Mouse (Mus musculus) embryonic facial prominence, embryonic 13.5 days (tissue): ENCODE measurements at regions not wholly inside any gene's neighbourhood (a gene's known extent, or its start where the extent isn't known, plus 50 kb on each side); places are given as distances from the start of the nearest gene placed in this dataset.

Experiments used
- ATAC-seq: fragments of 200-750 bp; cut with Nextera tagmentation; 2 replicates; pipeline ENCODE4 v1.8.0; 2017; ENCODE audit warnings: low read depth; ENCODE audit not compliant: insufficient number of reproducible peaks, insufficient read depth, low FRiP score, low TSS enrichment
- H3K27ac ChIP-seq: fragments of 300-500 bp; sonication (generic); 2 replicates; pipeline ENCODE4 v1.5.1; 2015; ENCODE audit warnings: moderate library complexity, mild to moderate bottlenecking, inconsistent platforms
- H3K27me3 ChIP-seq: fragments of 300-500 bp; sonication (generic); 2 replicates; pipeline ENCODE4 v1.6.1; 2015; ENCODE audit warnings: mild to moderate bottlenecking, inconsistent platforms
- H3K36me3 ChIP-seq: fragments of 300-500 bp; sonication (generic); 2 replicates; pipeline ENCODE4 v1.6.1; 2015; ENCODE audit warnings: mild to moderate bottlenecking, inconsistent platforms
- H3K4me1 ChIP-seq: fragments of 300-500 bp; sonication (generic); 2 replicates; pipeline ENCODE4 v1.6.1; 2015; ENCODE audit warnings: inconsistent platforms
- H3K4me2 ChIP-seq: fragments of 300-500 bp; sonication (generic); 2 replicates; pipeline ENCODE4 v1.6.1; 2015; ENCODE audit warnings: moderate library complexity, mild to moderate bottlenecking, inconsistent platforms
- H3K4me3 ChIP-seq: fragments of 300-500 bp; sonication (generic); 2 replicates; pipeline ENCODE4 v1.5.1; 2015; ENCODE audit warnings: mild to moderate bottlenecking, inconsistent platforms
- H3K9ac ChIP-seq: fragments of 300-500 bp; sonication (generic); 2 replicates; pipeline ENCODE4 v1.6.1; 2015; ENCODE audit warnings: mild to moderate bottlenecking, inconsistent platforms
- H3K9me3 ChIP-seq: fragments of 300-500 bp; sonication (generic); 2 replicates; pipeline ENCODE4 v1.6.1; 2016; ENCODE audit warnings: inconsistent platforms
- WGBS: fragments of 180-500 bp; shearing (Covaris S2); methylation state at CpG from one replicate; pipeline ENCODE4 v1.1.7; 2015; ENCODE audit warnings: mixed read lengths; 5-methylcytosine and 5-hydroxymethylcytosine counted together

GRCm38 (mm10) chr8:86428998-86429651 lies 151.4 kb downstream of the Abcc12 start:
- WGBS, result 92% methylated on average over 2 of the region's 2 CpGs

GRCm38 (mm10) chr8:86428131-86428530 lies 152.4 kb downstream of the Abcc12 start:
- H3K9me3 ChIP-seq, result no peaks in the 10 kb centered on the region
- H3K36me3 ChIP-seq, result no peaks in the 10 kb centered on the region
- H3K4me2 ChIP-seq, result no peak overlapping the region
- ATAC-seq, result no peak
- H3K27ac ChIP-seq, result no peak overlapping the region
- no peak overlapping the region for H3K9ac ChIP-seq
- 52% methylated on average over 5 of the region's 5 CpGs for WGBS
- no peaks in the 10 kb centered on the region for H3K4me1 ChIP-seq
- no peak overlapping the region for H3K4me3 ChIP-seq
- H3K27me3 ChIP-seq, result 0 out of 2 replicates have a peak, but pooled peaks cover 4% of the 10 kb centered on the region

More at GRCm38 (mm10) chr8:86428998-86429651, 151.4 kb downstream of the Abcc12 start:
- no peak overlapping the region for H3K9ac ChIP-seq
- no peaks in the 10 kb centered on the region for H3K9me3 ChIP-seq
- H3K36me3 ChIP-seq, result no peaks in the 10 kb centered on the region
- 0 out of 2 replicates have a peak, but pooled peaks cover 4% of the 10 kb centered on the region for H3K27me3 ChIP-seq
- no peak overlapping the region for H3K4me2 ChIP-seq
- H3K4me1 ChIP-seq, result no peaks in the 10 kb centered on the region
- no peak overlapping the region; the same call in 1 of the 2 replicates for H3K27ac ChIP-seq
- no peak overlapping the region for H3K4me3 ChIP-seq
- ATAC-seq, result no peak

GRCm38 (mm10) chr8:86426056-86426455 lies 154.4 kb downstream of the Abcc12 start:
- no peaks in the 10 kb centered on the region for H3K36me3 ChIP-seq
- ATAC-seq, result no peak
- H3K9me3 ChIP-seq, result no peaks in the 10 kb centered on the region
- no peak overlapping the region for H3K9ac ChIP-seq
- H3K4me2 ChIP-seq, result no peak overlapping the region
- WGBS, result 72% methylated on average over 4 of the region's 4 CpGs
- H3K4me3 ChIP-seq, result no peak overlapping the region
- no peaks in the 10 kb centered on the region for H3K4me1 ChIP-seq
- no peak overlapping the region for H3K27ac ChIP-seq
- 0 out of 2 replicates have a peak, but pooled peaks cover 4% of the 10 kb centered on the region for H3K27me3 ChIP-seq

- H3K4me3 ChIP-seq, result no peak overlapping the region
- no peak overlapping the region for H3K9ac ChIP-seq
- ATAC-seq, result no peak
- no peak overlapping the region for H3K27ac ChIP-seq
- no peaks in the 10 kb centered on the region for H3K9me3 ChIP-seq
- no peaks in the 10 kb centered on the region for H3K36me3 ChIP-seq
- no peaks in the 10 kb centered on the region for H3K4me1 ChIP-seq
- H3K4me2 ChIP-seq, result no peak overlapping the region
- 80% methylated on average over 3 of the region's 3 CpGs for WGBS
- H3K27me3 ChIP-seq, result 0 out of 2 replicates have a peak, but pooled peaks cover 4% of the 10 kb centered on the region
Measured at GRCm38 (mm10) chr8:86425382-86425781, 155.1 kb downstream of the Abcc12 start.

GRCm38 (mm10) chr8:86419059-86419651 lies 161.3 kb downstream of the Abcc12 start:
- Histone ChIP-seq H3K27ac (no peak overlapping the region), H3K9me3 (no peaks in the 10 kb centered on the region), H3K9ac (no peak overlapping the region), H3K4me2 (no peak overlapping the region), H3K4me3 (no peak overlapping the region), H3K27me3 (no peaks in the 10 kb centered on the region), H3K36me3 (no peaks in the 10 kb centered on the region), H3K4me1 (peaks cover 4% of the 10 kb centered on the region; the same call in 1 of the 2 replicates)
- WGBS, result 64% methylated on average over 5 of the region's 5 CpGs
- no peak for ATAC-seq

- Histone ChIP-seq H3K4me3 (no peak overlapping the region), H3K27me3 (no peaks in the 10 kb centered on the region), H3K9me3 (no peaks in the 10 kb centered on the region), H3K36me3 (no peaks in the 10 kb centered on the region), H3K4me1 (peaks cover 4% of the 10 kb centered on the region; the same call in 1 of the 2 replicates), H3K27ac (no peak overlapping the region), H3K4me2 (no peak overlapping the region), H3K9ac (no peak overlapping the region)
- no peak for ATAC-seq
- WGBS, result 54% methylated on average over 7 of the region's 7 CpGs
Measured at GRCm38 (mm10) chr8:86418414-86418981, 162.0 kb downstream of the Abcc12 start.

GRCm38 (mm10) chr8:86415208-86415607 lies 165.3 kb downstream of the Abcc12 start:
- H3K4me3 ChIP-seq, result no peak overlapping the region
- no peaks in the 10 kb centered on the region for H3K27me3 ChIP-seq
- H3K9me3 ChIP-seq, result no peaks in the 10 kb centered on the region
- no peak overlapping the region for H3K4me2 ChIP-seq
- H3K27ac ChIP-seq, result no peak overlapping the region
- peaks cover 4% of the 10 kb centered on the region; the same call in 1 of the 2 replicates for H3K4me1 ChIP-seq
- no peak for ATAC-seq
- WGBS, result 83% methylated on average over 2 of the region's 2 CpGs
- no peaks in the 10 kb centered on the region for H3K36me3 ChIP-seq
- H3K9ac ChIP-seq, result no peak overlapping the region

GRCm38 (mm10) chr8:86411232-86411631 lies 169.3 kb downstream of the Abcc12 start:
- ATAC-seq, result no peak
- H3K4me3 ChIP-seq, result no peak overlapping the region
- no peak overlapping the region for H3K4me2 ChIP-seq
- 83% methylated on average over 8 of the region's 8 CpGs for WGBS
- no peaks in the 10 kb centered on the region for H3K4me1 ChIP-seq
- no peak overlapping the region for H3K27ac ChIP-seq
- H3K9ac ChIP-seq, result no peak overlapping the region
- no peaks in the 10 kb centered on the region for H3K27me3 ChIP-seq
- no peaks in the 10 kb centered on the region for H3K9me3 ChIP-seq
- H3K36me3 ChIP-seq, result no peaks in the 10 kb centered on the region

GRCm38 (mm10) chr8:86406196-86406595 lies 174.3 kb downstream of the Abcc12 start:
- no peak overlapping the region for H3K4me3 ChIP-seq
- no peaks in the 10 kb centered on the region for H3K9me3 ChIP-seq
- no peak overlapping the region for H3K9ac ChIP-seq
- H3K36me3 ChIP-seq, result no peaks in the 10 kb centered on the region
- WGBS, result 72% methylated on average over 3 of the region's 3 CpGs
- H3K4me1 ChIP-seq, result no peaks in the 10 kb centered on the region
- H3K27me3 ChIP-seq, result no peaks in the 10 kb centered on the region
- no peak for ATAC-seq
- H3K4me2 ChIP-seq, result no peak overlapping the region
- H3K27ac ChIP-seq, result no peak overlapping the region

GRCm38 (mm10) chr8:86403434-86403833 lies 177.1 kb downstream of the Abcc12 start:
- 72% methylated on average over 4 of the region's 4 CpGs for WGBS
- no peaks in the 10 kb centered on the region for H3K36me3 ChIP-seq

GRCm38 (mm10) chr8:86401946-86402345 lies 178.5 kb downstream of the Abcc12 start:
- WGBS, result 62% methylated on average over 2 of the region's 2 CpGs
- Histone ChIP-seq H3K9ac (no peak overlapping the region), H3K27me3 (no peaks in the 10 kb centered on the region), H3K4me1 (no peaks in the 10 kb centered on the region), H3K9me3 (no peaks in the 10 kb centered on the region), H3K4me2 (no peak overlapping the region), H3K36me3 (no peaks in the 10 kb centered on the region), H3K4me3 (no peak overlapping the region), H3K27ac (no peak overlapping the region)
- ATAC-seq, result no peak

More at GRCm38 (mm10) chr8:86403434-86403833, 177.1 kb downstream of the Abcc12 start:
- Histone ChIP-seq H3K4me1 (no peaks in the 10 kb centered on the region), H3K4me3 (no peak overlapping the region), H3K4me2 (no peak overlapping the region), H3K9me3 (no peaks in the 10 kb centered on the region), H3K27ac (no peak overlapping the region), H3K27me3 (no peaks in the 10 kb centered on the region), H3K9ac (no peak overlapping the region)
- no peak for ATAC-seq

GRCm38 (mm10) chr8:86395121-86395520 lies 185.4 kb downstream of the Abcc12 start:
- Histone ChIP-seq H3K9me3 (0 out of 2 replicates have a peak, but pooled peaks cover 2% of the 10 kb centered on the region), H3K27me3 (no peaks in the 10 kb centered on the region), H3K27ac (no peak overlapping the region), H3K36me3 (no peaks in the 10 kb centered on the region), H3K4me1 (peaks cover 5% of the 10 kb centered on the region), H3K9ac (no peak overlapping the region), H3K4me2 (no peak overlapping the region), H3K4me3 (no peak overlapping the region)
- 87% methylated on average over 3 of the region's 3 CpGs for WGBS
- ATAC-seq, result no peak
